Mouse (Mus musculus) forebrain, embryonic 14.5 days (tissue): ENCODE results near the gene Slc5a6. TPM values are rescaled to one million over a fixed set of nuclear protein-coding genes. Genes with fewer than 3 reads are reported as not detected.
A peak's percentile ranks its signal among the peaks of the same experiment; 100 is the strongest.

Experiments
- ATAC-seq: fragments of 200-750 bp; cut with Nextera tagmentation; 2 replicates; pipeline ENCODE4 v1.8.0; 2017; ENCODE audit warnings: mild to moderate bottlenecking, moderate library complexity
- DNase-seq: peaks from one replicate; pipeline ENCODE4 v3.0.0-alpha.2; 2015; ENCODE audit warnings: low spot score
- H3K27ac ChIP-seq: fragments of 300-500 bp; sonication (generic); 2 replicates; pipeline ENCODE4 v1.5.1; 2014; ENCODE audit warnings: low read depth, mild to moderate bottlenecking, control low read depth, low read length, moderate library complexity
- H3K27me3 ChIP-seq: fragments of 300-500 bp; sonication (generic); replicated peaks from 2 replicates; pipeline ENCODE4 v1.6.1; 2014; ENCODE audit warnings: low read length, control low read depth, mixed read lengths; ENCODE audit not compliant: control insufficient read depth, insufficient read depth
- H3K36me3 ChIP-seq: fragments of 300-500 bp; sonication (generic); 2 replicates; pipeline ENCODE4 v1.6.1; 2014; ENCODE audit warnings: low read length, control low read depth; ENCODE audit not compliant: control insufficient read depth, insufficient read depth
- H3K4me1 ChIP-seq: fragments of 300-500 bp; sonication (generic); 2 replicates; pipeline ENCODE4 v1.6.1; 2014; ENCODE audit warnings: antibody characterized with exemption, low read length, control low read depth; ENCODE audit not compliant: control insufficient read depth, insufficient read depth
- H3K4me2 ChIP-seq: fragments of 300-500 bp; sonication (generic); 2 replicates; pipeline ENCODE4 v1.6.1; 2014; ENCODE audit warnings: mild to moderate bottlenecking, control low read depth, low read length
- H3K4me3 ChIP-seq: fragments of 300-500 bp; sonication (generic); 2 replicates; pipeline ENCODE4 v1.5.1; 2014; ENCODE audit warnings: low read depth, low read length, control low read depth
- H3K9ac ChIP-seq: fragments of 300-500 bp; sonication (generic); 2 replicates; pipeline ENCODE4 v1.6.1; 2014; ENCODE audit warnings: mild to moderate bottlenecking, low read length, control low read depth, moderate library complexity
- H3K9me3 ChIP-seq: fragments of 300-500 bp; sonication (generic); replicated peaks from 2 replicates; pipeline ENCODE4 v1.6.1; 2016; ENCODE audit warnings: low read length, control low read depth, mixed read lengths; ENCODE audit not compliant: control insufficient read depth
- WGBS: fragments of 180-500 bp; shearing (Covaris S2); extraction: QIAGEN DNeasy Blood & Tissue Kit; methylation state at CpG from one replicate; pipeline ENCODE4 v1.1.7; 2014; 5-methylcytosine and 5-hydroxymethylcytosine counted together
- polyA plus RNA-seq: library from polyadenylated mRNA; unstranded; fragments of >200 nt; fragmentation: Nextera tagmentation; extraction: Ambion mirVana; gene quantifications from 2 replicates; pipeline ENCODE4 v1.2.1, GENCODE M21; 2014

The Slc5a6 gene
- polyA plus RNA-seq, 1 experiment from 2014 or later: 12.1 TPM

DNA sequence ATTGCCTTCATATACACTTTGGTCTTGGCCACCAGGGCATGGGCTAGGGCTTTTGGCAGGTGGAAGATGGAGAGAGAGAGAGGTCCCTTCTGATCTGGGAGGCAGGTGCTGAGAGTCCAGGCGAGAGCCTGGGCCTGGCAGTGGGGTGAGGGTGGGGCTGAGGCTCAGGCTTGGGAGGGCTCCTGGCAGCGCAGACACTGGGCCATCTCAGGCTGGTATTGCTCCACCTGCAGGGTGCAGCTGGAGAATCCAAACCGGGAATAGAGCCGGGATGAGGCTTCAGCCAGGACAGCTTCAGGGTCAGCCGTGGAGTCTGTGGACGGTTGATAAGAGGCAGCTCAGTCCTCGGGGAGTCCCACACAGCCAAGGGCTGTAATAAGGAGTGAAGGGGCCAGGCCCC lies 37.9 kb upstream of the Slc5a6 start:
- Histone ChIP-seq H3K9me3 (no peaks in the 10 kb centered on the region), H3K9ac (no peak overlapping the region)

DNA sequence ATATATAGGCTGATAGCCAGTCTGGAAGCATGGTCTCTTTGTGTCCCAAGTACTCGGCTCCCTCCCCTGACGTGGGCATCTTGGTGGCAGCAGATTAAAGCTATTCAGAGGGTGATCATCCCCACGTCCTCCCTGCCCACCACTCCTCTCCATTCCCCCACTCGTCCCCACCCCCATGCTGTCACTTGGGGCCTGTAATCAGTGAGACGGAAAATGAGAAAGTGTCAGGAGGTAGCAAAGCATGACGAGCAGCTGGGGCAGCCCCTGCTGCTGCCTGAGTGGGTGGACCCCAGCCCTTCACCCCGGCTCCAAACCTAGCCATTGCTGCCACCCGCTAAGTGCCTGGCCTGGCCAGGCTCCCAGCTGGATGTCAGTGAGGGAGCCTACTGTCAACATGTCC lies 35.2 kb upstream of the Slc5a6 start:
- Histone ChIP-seq H3K9me3 (no peaks in the 10 kb centered on the region), H3K9ac (0 out of 2 replicates have a peak overlapping the region, but pooled peaks have one; percentile 13), H3K4me3 (no peak overlapping the region), H3K27ac (no peak overlapping the region), H3K27me3 (no peaks in the 10 kb centered on the region), H3K4me2 (no peak overlapping the region), H3K4me1 (no peaks in the 10 kb centered on the region; the same call in 1 of the 2 replicates), H3K36me3 (peaks cover 1% of the 10 kb centered on the region; the same call in 1 of the 2 replicates)
- WGBS: 2% methylated on average over 8 of the region's 8 CpGs
- ATAC-seq (no peak), DNase-seq (no peak)

More for the DNA sequence above, 37.9 kb upstream of the Slc5a6 start:
- Histone ChIP-seq H3K36me3 (no peaks in the 10 kb centered on the region), H3K27ac (no peak overlapping the region), H3K4me1 (no peaks in the 10 kb centered on the region; the same call in 1 of the 2 replicates), H3K4me3 (no peak overlapping the region), H3K27me3 (peaks cover 17% of the 10 kb centered on the region), H3K4me2 (no peak overlapping the region)
- DNase-seq: no peak
- no peak for ATAC-seq
- 37% methylated on average over 7 of the region's 7 CpGs for WGBS

DNA sequence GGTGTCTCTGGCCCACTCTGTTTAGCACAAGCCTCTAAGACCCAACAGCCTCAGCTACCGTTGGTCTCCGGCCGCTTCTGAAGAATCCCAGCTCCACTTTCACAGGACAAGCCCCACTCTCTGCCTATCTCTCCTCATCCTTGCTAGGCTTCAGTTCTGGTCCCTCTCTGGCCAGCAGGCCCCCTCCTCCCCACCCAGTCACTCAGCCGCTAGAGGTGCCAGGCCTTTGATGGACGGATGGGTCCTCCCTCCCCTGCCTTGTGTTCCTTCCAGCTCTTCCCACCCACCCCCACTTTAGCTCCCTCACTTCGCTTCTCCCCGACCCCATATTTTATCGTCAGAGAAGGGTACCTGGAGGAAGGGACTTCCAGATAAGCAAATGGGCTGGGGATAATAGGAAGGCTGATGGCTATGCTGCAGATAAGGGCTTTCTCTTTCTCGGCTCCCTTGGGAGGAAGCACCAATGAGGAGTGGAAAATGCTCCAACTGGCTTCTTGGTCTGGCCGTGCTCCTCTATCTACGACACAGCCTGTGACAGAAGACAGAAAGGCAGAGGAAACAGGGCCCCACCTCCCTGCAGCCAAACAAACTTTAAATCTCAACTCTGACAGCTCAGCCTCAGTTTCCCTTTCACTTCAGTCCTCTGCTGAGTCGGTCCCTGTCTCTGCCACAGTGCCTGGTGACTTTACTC lies 34.4 kb upstream of the Slc5a6 start:
- no peaks in the 10 kb centered on the region for H3K9me3 ChIP-seq
- H3K27ac ChIP-seq: no peak overlapping the region
- ATAC-seq: no peak
- WGBS: 42% methylated on average over 12 of the region's 12 CpGs
- H3K4me3 ChIP-seq: no peak overlapping the region
- H3K9ac ChIP-seq: no peak overlapping the region
- H3K4me1 ChIP-seq: no peaks in the 10 kb centered on the region; the same call in 1 of the 2 replicates
- no peak overlapping the region for H3K4me2 ChIP-seq
- peaks cover 10% of the 10 kb centered on the region for H3K36me3 ChIP-seq
- DNase-seq: no peak
- no peaks in the 10 kb centered on the region for H3K27me3 ChIP-seq

DNA sequence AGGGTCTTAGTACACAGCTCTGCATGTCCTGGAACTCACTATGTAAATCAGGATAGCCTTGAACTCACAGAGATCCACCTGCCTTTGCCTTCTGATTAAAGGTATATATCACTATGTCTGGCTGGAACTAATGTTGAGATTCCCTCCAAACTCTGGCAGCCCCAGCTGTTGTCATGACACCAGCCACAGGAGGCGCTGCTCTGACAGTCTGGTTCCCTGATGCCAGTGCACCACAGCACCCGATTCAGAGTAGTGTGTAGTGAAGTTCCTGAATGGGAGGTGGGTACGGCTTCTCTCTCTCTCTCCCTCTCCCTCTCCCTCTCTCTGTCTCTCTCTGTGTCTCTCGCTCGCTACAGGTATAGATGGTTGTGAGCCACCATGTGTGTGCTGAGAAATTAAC lies 33.6 kb upstream of the Slc5a6 start:
- H3K9me3 ChIP-seq: no peaks in the 10 kb centered on the region
- H3K9ac ChIP-seq: no peak overlapping the region
- H3K27ac ChIP-seq: no peak overlapping the region
- no peak overlapping the region for H3K4me3 ChIP-seq
- 9% methylated on average over 5 of the region's 5 CpGs for WGBS
- ATAC-seq (peak; percentile 55), DNase-seq (peak; percentile 62)
- no peaks in the 10 kb centered on the region; the same call in 1 of the 2 replicates for H3K4me1 ChIP-seq
- H3K4me2 ChIP-seq: no peak overlapping the region
- H3K36me3 ChIP-seq: peaks cover 17% of the 10 kb centered on the region
- H3K27me3 ChIP-seq: no peaks in the 10 kb centered on the region

DNA sequence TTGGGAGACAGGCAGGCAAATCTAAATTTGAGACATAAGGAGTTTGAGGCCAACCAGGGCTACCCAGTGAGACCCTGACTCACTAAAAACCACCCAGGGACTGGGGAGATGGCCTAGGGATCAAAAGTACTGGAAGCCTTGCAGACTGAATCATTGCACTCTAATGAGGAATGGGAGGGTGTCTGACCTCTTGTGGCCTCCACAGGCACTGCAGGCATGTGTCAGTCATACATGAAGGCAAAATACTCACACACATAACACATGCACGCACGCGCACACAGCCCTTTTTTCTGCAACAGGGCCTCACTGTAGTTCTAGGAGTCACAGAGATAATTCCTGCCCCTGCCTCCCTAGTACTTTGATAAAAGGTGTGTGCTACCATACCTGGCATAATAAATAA lies 32.7 kb upstream of the Slc5a6 start:
- no peak for ATAC-seq
- Histone ChIP-seq H3K27me3 (no peaks in the 10 kb centered on the region), H3K4me2 (no peak overlapping the region), H3K4me3 (no peak overlapping the region), H3K9ac (no peak overlapping the region), H3K27ac (no peak overlapping the region), H3K4me1 (no peaks in the 10 kb centered on the region; the same call in 1 of the 2 replicates), H3K9me3 (no peaks in the 10 kb centered on the region), H3K36me3 (peaks cover 27% of the 10 kb centered on the region)
- no peak for DNase-seq
- 77% methylated on average over 3 of the region's 3 CpGs for WGBS

DNA sequence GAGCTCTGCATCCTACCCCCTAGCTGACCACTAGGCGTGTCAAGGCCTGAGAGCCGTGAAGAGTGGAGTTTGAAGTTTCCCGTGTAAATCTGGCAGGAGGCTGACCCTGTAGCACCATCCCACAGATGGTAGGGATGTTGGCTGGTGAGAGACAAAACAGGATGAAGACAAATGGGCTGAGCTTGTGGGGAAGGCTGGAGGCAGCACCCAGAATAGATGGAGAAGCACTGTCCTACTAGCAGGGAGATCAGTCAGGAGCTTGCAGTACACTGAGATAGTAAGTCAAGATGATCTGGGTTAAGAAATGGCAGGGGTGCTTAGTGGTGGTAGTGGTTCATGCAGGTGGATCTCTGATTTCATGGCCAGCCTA lies 32.1 kb upstream of the Slc5a6 start:
- DNase-seq (no peak), ATAC-seq (no peak)
- WGBS: 70% methylated on average over 3 of the region's 3 CpGs
- Histone ChIP-seq H3K27me3 (no peaks in the 10 kb centered on the region), H3K36me3 (peaks cover 33% of the 10 kb centered on the region), H3K4me3 (no peak overlapping the region), H3K4me2 (no peak overlapping the region), H3K4me1 (no peaks in the 10 kb centered on the region; the same call in 1 of the 2 replicates), H3K9me3 (no peaks in the 10 kb centered on the region), H3K27ac (no peak overlapping the region), H3K9ac (no peak overlapping the region)

DNA sequence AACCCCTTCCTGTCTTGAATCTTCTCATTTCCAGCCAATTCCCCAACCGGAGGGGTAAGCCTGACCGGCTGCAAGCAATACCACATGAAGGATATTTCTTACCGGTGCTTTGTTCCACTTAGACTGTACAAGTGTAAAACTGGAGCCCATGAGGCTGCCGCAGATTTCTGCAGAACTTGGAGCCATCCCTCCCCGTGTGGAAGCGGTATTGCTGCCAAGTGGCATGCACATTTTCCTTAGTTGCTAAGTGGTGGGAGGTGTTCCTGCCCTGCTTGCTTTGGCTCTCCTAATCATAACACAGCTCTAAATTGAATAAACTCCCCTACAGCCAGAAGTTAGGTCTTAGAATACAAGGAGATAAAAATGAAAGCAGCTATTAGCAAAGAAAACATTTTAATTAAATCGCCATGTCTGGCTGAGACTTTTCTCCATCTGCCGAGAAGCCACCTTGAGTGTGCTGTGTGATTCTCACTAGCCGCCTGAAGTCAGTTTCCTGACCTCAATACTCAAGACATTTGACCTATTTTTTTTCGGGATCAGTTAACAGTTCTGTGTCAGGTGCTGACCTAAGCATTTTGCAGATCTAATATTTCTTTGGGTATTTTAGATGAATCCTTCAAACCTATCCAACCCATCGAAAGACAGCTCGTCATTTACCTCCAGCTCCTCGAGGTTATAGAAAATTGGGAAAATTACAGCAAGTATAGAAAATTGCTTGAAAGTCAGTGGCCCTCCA lies 31.5 kb upstream of the Slc5a6 start:
- Histone ChIP-seq H3K36me3 (peaks cover 38% of the 10 kb centered on the region), H3K9ac (no peak overlapping the region), H3K4me1 (no peaks in the 10 kb centered on the region; the same call in 1 of the 2 replicates), H3K27me3 (no peaks in the 10 kb centered on the region), H3K27ac (no peak overlapping the region), H3K4me2 (no peak overlapping the region), H3K9me3 (no peaks in the 10 kb centered on the region), H3K4me3 (no peak overlapping the region)
- ATAC-seq (no peak), DNase-seq (no peak)
- 81% methylated on average over 13 of the region's 13 CpGs for WGBS

DNA sequence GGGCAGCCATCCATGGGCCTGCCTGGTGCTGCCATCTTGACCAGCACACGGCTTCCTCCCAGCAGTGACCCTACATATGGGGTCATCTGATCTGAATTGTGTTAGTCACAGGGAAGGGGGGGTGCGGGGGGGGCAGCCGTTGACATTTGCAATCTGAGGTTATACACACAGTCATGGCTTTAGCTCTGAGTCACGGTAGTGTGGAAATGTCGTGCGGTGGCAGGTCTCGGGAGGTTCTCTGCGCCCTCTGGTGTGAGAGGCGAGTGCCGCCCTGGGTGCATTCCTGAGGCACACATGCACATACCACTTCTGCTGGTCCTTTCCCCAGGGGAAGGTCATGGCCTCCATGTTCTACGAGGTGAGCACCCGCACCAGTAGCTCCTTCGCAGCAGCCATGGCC lies 27.6 kb upstream of the Slc5a6 start:
- H3K4me1 ChIP-seq: no peaks in the 10 kb centered on the region
- no peaks in the 10 kb centered on the region for H3K27me3 ChIP-seq
- H3K36me3 ChIP-seq: peaks cover 76% of the 10 kb centered on the region
- no peaks in the 10 kb centered on the region for H3K9me3 ChIP-seq
- no peak overlapping the region for H3K4me3 ChIP-seq
- no peak overlapping the region for H3K9ac ChIP-seq
- DNase-seq: no peak
- no peak for ATAC-seq
- H3K27ac ChIP-seq: no peak overlapping the region
- H3K4me2 ChIP-seq: no peak overlapping the region
- 89% methylated on average over 13 of the region's 13 CpGs for WGBS

DNA sequence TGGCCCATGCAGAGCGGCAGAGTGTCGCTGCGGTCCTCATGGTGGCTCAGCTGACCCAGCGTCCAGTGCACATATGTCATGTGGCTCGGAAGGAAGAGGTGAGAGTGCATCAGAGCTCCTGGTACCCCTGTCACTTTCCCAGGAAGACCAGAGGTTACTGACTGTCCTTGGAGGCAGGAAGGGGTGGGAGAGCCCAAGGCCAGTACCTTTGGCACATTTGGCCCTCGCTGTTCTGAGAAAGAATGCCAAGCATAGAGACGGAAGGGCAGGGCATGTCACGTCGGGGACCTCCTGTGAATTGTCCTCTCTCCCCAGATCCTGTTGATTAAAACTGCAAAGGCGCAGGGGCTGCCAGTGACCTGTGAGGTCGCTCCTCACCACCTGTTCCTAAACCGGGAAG lies 24.5 kb upstream of the Slc5a6 start:
- no peak for ATAC-seq
- DNase-seq: no peak
- no peak overlapping the region for H3K4me3 ChIP-seq

More for the DNA sequence above, 24.5 kb upstream of the Slc5a6 start:
- 90% methylated on average over 12 of the region's 12 CpGs for WGBS
- H3K9ac ChIP-seq: no peak overlapping the region
- H3K9me3 ChIP-seq: no peaks in the 10 kb centered on the region
- H3K4me1 ChIP-seq: no peaks in the 10 kb centered on the region
- H3K27ac ChIP-seq: no peak overlapping the region
- no peaks in the 10 kb centered on the region for H3K27me3 ChIP-seq
- H3K36me3 ChIP-seq: peaks cover 97% of the 10 kb centered on the region
- H3K4me2 ChIP-seq: no peak overlapping the region
